Mouse (Mus musculus) liver, embryonic 15.5 days (tissue): ENCODE results near the gene Pbld1. TPM values are rescaled to one million over a fixed set of nuclear protein-coding genes. Genes with fewer than 3 reads are reported as not detected.
"Not testable (repeated sequence)": the region's sequence is repeated elsewhere in the genome, so short reads cannot be mapped to it uniquely, and the experiment has no call there.

Experiments
- ATAC-seq: fragments of 200-750 bp; cut with Nextera tagmentation; 2 replicates; pipeline ENCODE4 v1.8.0; 2017; ENCODE audit warnings: moderate number of reproducible peaks, mild to moderate bottlenecking, moderate library complexity; ENCODE audit not compliant: insufficient read depth
- H3K27ac ChIP-seq: fragments of 300-500 bp; sonication (generic); replicated peaks from 2 replicates; pipeline ENCODE4 v1.5.1; 2015; ENCODE audit warnings: mild to moderate bottlenecking, inconsistent platforms
- H3K27me3 ChIP-seq: fragments of 300-500 bp; sonication (generic); 2 replicates; pipeline ENCODE4 v1.6.1; 2015; ENCODE audit warnings: mild to moderate bottlenecking, inconsistent platforms
- H3K36me3 ChIP-seq: fragments of 300-500 bp; sonication (generic); replicated peaks from 2 replicates; pipeline ENCODE4 v1.6.1; 2015; ENCODE audit warnings: moderate library complexity, mild to moderate bottlenecking, inconsistent platforms
- H3K4me1 ChIP-seq: fragments of 300-500 bp; sonication (generic); replicated peaks from 2 replicates; pipeline ENCODE4 v1.6.1; 2015; ENCODE audit warnings: inconsistent platforms
- H3K4me2 ChIP-seq: fragments of 300-500 bp; sonication (generic); 2 replicates; pipeline ENCODE4 v1.6.1; 2015; ENCODE audit warnings: moderate library complexity, mild to moderate bottlenecking, inconsistent platforms
- H3K4me3 ChIP-seq: fragments of 300-500 bp; sonication (generic); replicated peaks from 2 replicates; pipeline ENCODE4 v1.5.1; 2015; ENCODE audit warnings: mild to moderate bottlenecking, inconsistent platforms
- H3K9ac ChIP-seq: fragments of 300-500 bp; sonication (generic); 2 replicates; pipeline ENCODE4 v1.6.1; 2015; ENCODE audit warnings: moderate library complexity, mild to moderate bottlenecking, inconsistent platforms
- H3K9me3 ChIP-seq: fragments of 300-500 bp; sonication (generic); replicated peaks from 2 replicates; pipeline ENCODE4 v1.6.1; 2016; ENCODE audit warnings: inconsistent platforms
- WGBS: fragments of 180-500 bp; shearing (Covaris S2); methylation state at CpG from one replicate; pipeline ENCODE4 v1.1.7; 2015; ENCODE audit warnings: mixed read lengths; ENCODE audit not compliant: insufficient replicate concordance; 5-methylcytosine and 5-hydroxymethylcytosine counted together
- polyA plus RNA-seq: library from polyadenylated mRNA; unstranded; fragments of >200 nt; fragmentation: Nextera tagmentation; extraction: Ambion mirVana; gene quantifications from 2 replicates; pipeline ENCODE4 v1.2.1, GENCODE M21; 2015

The Pbld1 gene
- polyA plus RNA-seq, 1 experiment from 2014 or later = 17.9 TPM

GRCm38 (mm10) chr10:63043154-63043553 is 16.8 kb upstream of the Pbld1 start:
- no peaks in the 10 kb centered on the region for H3K27me3 ChIP-seq
- 55% methylated on average over 3 of the region's 3 CpGs for WGBS
- ATAC-seq = no peak
- no peak overlapping the region for H3K4me2 ChIP-seq
- H3K27ac ChIP-seq = no peak overlapping the region
- no peak overlapping the region for H3K4me3 ChIP-seq
- H3K4me1 ChIP-seq = no peaks in the 10 kb centered on the region
- H3K9ac ChIP-seq = no peak overlapping the region
- no peaks in the 10 kb centered on the region for H3K9me3 ChIP-seq
- H3K36me3 ChIP-seq = no peaks in the 10 kb centered on the region

- Histone ChIP-seq H3K4me1 (no peaks in the 10 kb centered on the region), H3K4me3 (no peak overlapping the region), H3K9me3 (no peaks in the 10 kb centered on the region), H3K9ac (no peak overlapping the region), H3K27me3 (no peaks in the 10 kb centered on the region), H3K4me2 (no peak overlapping the region), H3K36me3 (no peaks in the 10 kb centered on the region), H3K27ac (no peak overlapping the region)
- ATAC-seq = no peak
- WGBS = 50% methylated on average over 8 of the region's 8 CpGs
These were observed 12.2 kb upstream of the Pbld1 start for GRCm38 (mm10) chr10:63047751-63048150.

- Histone ChIP-seq H3K4me3 (no peak overlapping the region), H3K27ac (no peak overlapping the region), H3K9me3 (no peaks in the 10 kb centered on the region), H3K4me2 (no peak overlapping the region), H3K36me3 (no peaks in the 10 kb centered on the region), H3K27me3 (no peaks in the 10 kb centered on the region), H3K4me1 (no peaks in the 10 kb centered on the region), H3K9ac (no peak overlapping the region)
- no peak for ATAC-seq
- 63% methylated on average over 2 of the region's 2 CpGs for WGBS
These were observed 10.9 kb upstream of the Pbld1 start for GRCm38 (mm10) chr10:63049106-63049505.

- WGBS = 27% methylated on average over 7 of the region's 7 CpGs
- no peaks in the 10 kb centered on the region for H3K9me3 ChIP-seq
- no peaks in the 10 kb centered on the region for H3K27me3 ChIP-seq
- H3K27ac ChIP-seq = no peak overlapping the region
- ATAC-seq = no peak
- H3K4me1 ChIP-seq = no peaks in the 10 kb centered on the region
- H3K4me2 ChIP-seq = no peak overlapping the region
- H3K36me3 ChIP-seq = 0 out of 2 replicates have a peak, but pooled peaks cover 3% of the 10 kb centered on the region
- H3K4me3 ChIP-seq = no peak overlapping the region
- no peak overlapping the region for H3K9ac ChIP-seq
These were observed 8.7 kb upstream of the Pbld1 start for GRCm38 (mm10) chr10:63051267-63051666.

GRCm38 (mm10) chr10:63052011-63052410 is 8.0 kb upstream of the Pbld1 start:
- no peak overlapping the region for H3K4me3 ChIP-seq
- no peak for ATAC-seq
- H3K4me1 ChIP-seq = no peaks in the 10 kb centered on the region
- H3K9me3 ChIP-seq = no peaks in the 10 kb centered on the region
- H3K27me3 ChIP-seq = no peaks in the 10 kb centered on the region
- no peak overlapping the region for H3K27ac ChIP-seq
- WGBS = 65% methylated on average over 6 of the region's 6 CpGs
- 0 out of 2 replicates have a peak, but pooled peaks cover 3% of the 10 kb centered on the region for H3K36me3 ChIP-seq
- H3K4me2 ChIP-seq = no peak overlapping the region
- no peak overlapping the region for H3K9ac ChIP-seq

GRCm38 (mm10) chr10:63053007-63053406 is 7.0 kb upstream of the Pbld1 start:
- Histone ChIP-seq H3K4me1 (no peaks in the 10 kb centered on the region), H3K9me3 (no peaks in the 10 kb centered on the region), H3K4me2 (no peak overlapping the region), H3K9ac (no peak overlapping the region), H3K27ac (no peak overlapping the region), H3K36me3 (0 out of 2 replicates have a peak, but pooled peaks cover 3% of the 10 kb centered on the region), H3K27me3 (no peaks in the 10 kb centered on the region), H3K4me3 (no peak overlapping the region)
- ATAC-seq = no peak
- 44% methylated on average over 6 of the region's 6 CpGs for WGBS

GRCm38 (mm10) chr10:63054071-63054470 is 5.9 kb upstream of the Pbld1 start:
- not testable (repeated sequence) for H3K4me1 ChIP-seq, H3K4me2 ChIP-seq, H3K9ac ChIP-seq, H3K9me3 ChIP-seq, H3K27ac ChIP-seq, H3K4me3 ChIP-seq, H3K27me3 ChIP-seq, H3K36me3 ChIP-seq, ATAC-seq
- WGBS = 65% methylated on average over 6 of the region's 6 CpGs

GRCm38 (mm10) chr10:63054586-63054985 is 5.4 kb upstream of the Pbld1 start:
- no peak overlapping the region for H3K4me2 ChIP-seq
- H3K36me3 ChIP-seq = 0 out of 2 replicates have a peak, but pooled peaks cover 3% of the 10 kb centered on the region
- 70% methylated on average over 2 of the region's 2 CpGs for WGBS
- ATAC-seq = no peak
- H3K4me1 ChIP-seq = no peaks in the 10 kb centered on the region
- no peaks in the 10 kb centered on the region for H3K27me3 ChIP-seq
- H3K9ac ChIP-seq = no peak overlapping the region
- no peaks in the 10 kb centered on the region for H3K9me3 ChIP-seq
- no peak overlapping the region for H3K27ac ChIP-seq
- no peak overlapping the region for H3K4me3 ChIP-seq

- H3K4me2 ChIP-seq = no peak overlapping the region
- H3K4me3 ChIP-seq = no peak overlapping the region
- no peak overlapping the region for H3K9ac ChIP-seq
- ATAC-seq = no peak
- no peaks in the 10 kb centered on the region for H3K27me3 ChIP-seq
- 0 out of 2 replicates have a peak, but pooled peaks cover 3% of the 10 kb centered on the region for H3K36me3 ChIP-seq
- H3K9me3 ChIP-seq = no peaks in the 10 kb centered on the region
- no peak overlapping the region for H3K27ac ChIP-seq
- no peaks in the 10 kb centered on the region for H3K4me1 ChIP-seq
- WGBS = 38% methylated on average over 24 of the region's 24 CpGs
These were observed 2.8 kb upstream of the Pbld1 start for GRCm38 (mm10) chr10:63056966-63057750.

GRCm38 (mm10) chr10:63060406-63060805 is 444 bp downstream of the Pbld1 start:
- H3K4me1 ChIP-seq = peaks cover 8% of the 10 kb centered on the region; the same call in 1 of the 2 replicates
- H3K9ac ChIP-seq = no peak overlapping the region
- peak; percentile 28 for ATAC-seq
- peak overlapping the region; percentile 77 for H3K27ac ChIP-seq
- H3K4me2 ChIP-seq = no peak overlapping the region
- WGBS = 58% methylated on average over 11 of the region's 11 CpGs
- no peaks in the 10 kb centered on the region for H3K27me3 ChIP-seq
- H3K4me3 ChIP-seq = no peak overlapping the region
- no peaks in the 10 kb centered on the region for H3K9me3 ChIP-seq
- H3K36me3 ChIP-seq = no peaks in the 10 kb centered on the region

- 60% methylated on average over 12 of the region's 12 CpGs for WGBS
- Histone ChIP-seq H3K9me3 (no peaks in the 10 kb centered on the region), H3K4me2 (0 out of 2 replicates have a peak overlapping the region, but pooled peaks have one; percentile 35), H3K36me3 (no peaks in the 10 kb centered on the region), H3K9ac (no peak overlapping the region), H3K4me3 (peak overlapping the region; percentile 32), H3K27me3 (no peaks in the 10 kb centered on the region), H3K4me1 (peaks cover 8% of the 10 kb centered on the region; the same call in 1 of the 2 replicates), H3K27ac (peak overlapping the region; percentile 77)
- peak; percentile 51; the same call in 1 of the 2 replicates for ATAC-seq
These were observed 1.3 kb downstream of the Pbld1 start for GRCm38 (mm10) chr10:63061266-63061665.
